Mouse (Mus musculus): Measurements from ENCODE around the gene Rbm6. TPM values are rescaled to one million over a fixed set of nuclear protein-coding genes. Genes with fewer than 3 reads are reported as not detected.

The Rbm6 gene
- polyA plus RNA-seq (2015; fragmentation: Nextera tagmentation; extraction: Ambion mirVana): 63.7 and 71.2 TPM in 2 replicates

- H3K9ac ChIP-seq (ENCODE audit: low read length): peak within 1 kb of the TSS; percentile 99
- H3K9me3 ChIP-seq (replicated peaks; ENCODE audit: control insufficient read depth, low read length): no peaks in the 10 kb centered on the region
- H3K27me3 ChIP-seq (ENCODE audit: control insufficient read depth, insufficient read depth, low read length): no peaks in the 10 kb centered on the region
- H3K4me3 ChIP-seq (replicated peaks; ENCODE audit: low read length): peak within 1 kb of the TSS; percentile 95
- ATAC-seq (ENCODE audit: insufficient read depth, low FRiP score): no peak
- H3K36me3 ChIP-seq (ENCODE audit: control insufficient read depth, insufficient read depth, low read length): no peaks in the 10 kb centered on the region
- peak within 1 kb of the TSS; percentile 81 for H3K4me2 ChIP-seq (ENCODE audit: low read depth, low read length)
- H3K4me1 ChIP-seq (ENCODE audit: control insufficient read depth, insufficient read depth, low read length): peaks cover 11% of the 10 kb centered on the region
- peak within 1 kb of the TSS; percentile 98 for H3K27ac ChIP-seq (ENCODE audit: low read length)
- 8% methylated on average over 14 of the region's 14 CpGs for WGBS
These were observed at the start of gene Rbm6 for GRCm38 (mm10) chr9:107873137-107873536. Rbm6 (minus strand) TSS chr9:107873237.

GRCm38 (mm10) chr9:107919441-107919840 is 46.4 kb upstream of the Rbm6 start:
- WGBS: 84% methylated on average over 5 of the region's 5 CpGs
- no peak for ATAC-seq (ENCODE audit: insufficient read depth, low FRiP score)
- Histone ChIP-seq H3K27me3 (ENCODE audit: control insufficient read depth, insufficient read depth, low read length) (no peaks in the 10 kb centered on the region), H3K27ac (ENCODE audit: low read length) (no peak overlapping the region), H3K4me2 (ENCODE audit: low read depth, low read length) (no peak overlapping the region), H3K4me1 (ENCODE audit: control insufficient read depth, insufficient read depth, low read length) (peaks cover 10% of the 10 kb centered on the region; the same call in 1 of the 2 replicates), H3K9me3 (replicated peaks; ENCODE audit: control insufficient read depth, low read length) (no peaks in the 10 kb centered on the region), H3K9ac (ENCODE audit: low read length) (no peak overlapping the region), H3K36me3 (ENCODE audit: control insufficient read depth, insufficient read depth, low read length) (peaks cover 3% of the 10 kb centered on the region; the same call in 1 of the 2 replicates), H3K4me3 (replicated peaks; ENCODE audit: low read length) (no peak overlapping the region)

- 76% methylated on average over 6 of the region's 6 CpGs for WGBS
- H3K4me3 ChIP-seq (replicated peaks; ENCODE audit: low read length): no peak overlapping the region
- H3K27ac ChIP-seq (ENCODE audit: low read length): no peak overlapping the region
- H3K4me1 ChIP-seq (ENCODE audit: control insufficient read depth, insufficient read depth, low read length): peaks cover 5% of the 10 kb centered on the region; the same call in 1 of the 2 replicates
- no peaks in the 10 kb centered on the region for H3K9me3 ChIP-seq (replicated peaks; ENCODE audit: control insufficient read depth, low read length)
- no peaks in the 10 kb centered on the region for H3K27me3 ChIP-seq (ENCODE audit: control insufficient read depth, insufficient read depth, low read length)
- no peak for ATAC-seq (ENCODE audit: insufficient read depth, low FRiP score)
- H3K36me3 ChIP-seq (ENCODE audit: control insufficient read depth, insufficient read depth, low read length): peaks cover 3% of the 10 kb centered on the region; the same call in 1 of the 2 replicates
- no peak overlapping the region for H3K9ac ChIP-seq (ENCODE audit: low read length)
- H3K4me2 ChIP-seq (ENCODE audit: low read depth, low read length): no peak overlapping the region
These were observed 45.8 kb upstream of the Rbm6 start for GRCm38 (mm10) chr9:107918884-107919283.

DNA sequence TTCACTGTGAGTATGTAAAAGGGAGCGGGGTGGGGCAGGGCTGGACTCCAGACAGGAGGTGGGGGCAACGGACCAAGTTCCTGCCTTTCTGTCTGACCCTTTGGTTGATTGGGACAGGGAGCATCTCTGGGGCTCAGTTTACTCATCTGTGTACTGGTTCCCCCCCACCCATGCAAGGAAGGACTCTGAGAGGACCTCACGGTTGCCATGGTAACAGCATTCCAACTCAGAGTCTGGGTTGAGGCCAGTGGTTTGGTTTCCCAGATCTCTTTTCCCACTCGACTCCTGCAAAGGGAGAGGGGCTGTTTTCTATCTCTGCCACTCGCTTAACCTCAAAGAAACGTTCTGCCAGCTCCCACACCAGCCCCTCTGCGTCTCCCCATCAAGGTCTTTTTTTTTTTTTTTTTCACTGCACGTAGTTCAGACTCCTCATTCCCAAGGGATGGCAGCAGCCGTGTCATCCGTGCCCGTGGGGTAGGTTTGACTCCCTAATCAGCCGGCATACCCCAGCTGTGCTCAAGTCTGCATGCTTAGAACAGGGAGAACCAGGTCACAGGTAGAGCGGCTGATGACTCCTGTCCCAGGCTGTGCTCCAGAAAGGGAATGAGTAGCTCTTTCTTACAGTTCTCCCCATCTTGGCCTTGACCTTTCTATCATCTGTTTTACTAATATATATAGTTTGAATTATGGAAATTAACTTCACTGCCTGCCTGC is 45.0 kb upstream of the Rbm6 start:
- Histone ChIP-seq H3K9me3 (replicated peaks; ENCODE audit: control insufficient read depth, low read length) (no peaks in the 10 kb centered on the region), H3K4me3 (replicated peaks; ENCODE audit: low read length) (no peak overlapping the region), H3K27me3 (ENCODE audit: control insufficient read depth, insufficient read depth, low read length) (no peaks in the 10 kb centered on the region), H3K36me3 (ENCODE audit: control insufficient read depth, insufficient read depth, low read length) (peaks cover 6% of the 10 kb centered on the region; the same call in 1 of the 2 replicates), H3K27ac (ENCODE audit: low read length) (no peak overlapping the region), H3K4me1 (ENCODE audit: control insufficient read depth, insufficient read depth, low read length) (peaks cover 5% of the 10 kb centered on the region; the same call in 1 of the 2 replicates), H3K4me2 (ENCODE audit: low read depth, low read length) (no peak overlapping the region), H3K9ac (ENCODE audit: low read length) (no peak overlapping the region; the same call in 1 of the 2 replicates)
- ATAC-seq (ENCODE audit: insufficient read depth, low FRiP score): no peak
- 35% methylated on average over 13 of the region's 13 CpGs for WGBS

DNA sequence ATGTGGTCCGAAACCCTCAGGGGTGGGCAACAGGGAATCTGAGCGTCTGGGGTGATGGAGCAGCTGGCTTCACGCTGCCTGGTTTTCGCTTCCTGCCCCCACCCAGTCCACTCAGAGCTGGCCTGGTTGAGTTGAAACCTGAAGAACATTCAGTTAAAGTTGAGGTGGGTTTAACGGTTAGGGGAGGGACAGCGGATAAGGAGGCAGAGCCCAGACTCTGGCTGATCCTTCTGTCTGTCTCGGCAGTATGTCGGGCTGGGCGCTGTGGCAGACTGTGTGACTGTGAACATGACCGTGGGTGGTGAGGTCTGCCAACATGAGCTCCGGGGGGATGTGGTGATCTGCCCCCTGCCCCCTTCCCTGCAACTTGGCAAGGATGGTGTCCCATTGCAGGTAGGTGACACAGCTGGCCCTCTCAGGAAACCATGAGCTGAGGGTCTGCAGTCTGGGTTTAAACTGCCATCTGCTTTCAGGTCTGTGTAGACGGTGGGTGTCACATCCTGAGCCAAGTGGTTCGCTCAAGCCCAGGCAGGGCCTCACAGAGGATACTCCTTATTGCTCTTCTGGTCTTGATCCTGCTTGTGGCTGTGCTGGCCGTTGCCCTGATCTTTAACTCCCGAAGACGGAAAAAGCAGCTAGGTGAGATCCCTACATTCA is 41.9 kb upstream of the Rbm6 start:
- Histone ChIP-seq H3K36me3 (ENCODE audit: control insufficient read depth, insufficient read depth, low read length) (peaks cover 7% of the 10 kb centered on the region; the same call in 1 of the 2 replicates), H3K4me3 (replicated peaks; ENCODE audit: low read length) (no peak overlapping the region), H3K4me1 (ENCODE audit: control insufficient read depth, insufficient read depth, low read length) (peaks cover 21% of the 10 kb centered on the region), H3K9ac (ENCODE audit: low read length) (no peak overlapping the region), H3K4me2 (ENCODE audit: low read depth, low read length) (no peak overlapping the region), H3K9me3 (replicated peaks; ENCODE audit: control insufficient read depth, low read length) (no peaks in the 10 kb centered on the region), H3K27me3 (ENCODE audit: control insufficient read depth, insufficient read depth, low read length) (no peaks in the 10 kb centered on the region), H3K27ac (ENCODE audit: low read length) (no peak overlapping the region)
- no peak for ATAC-seq (ENCODE audit: insufficient read depth, low FRiP score)
- 77% methylated on average over 16 of the region's 16 CpGs for WGBS

DNA sequence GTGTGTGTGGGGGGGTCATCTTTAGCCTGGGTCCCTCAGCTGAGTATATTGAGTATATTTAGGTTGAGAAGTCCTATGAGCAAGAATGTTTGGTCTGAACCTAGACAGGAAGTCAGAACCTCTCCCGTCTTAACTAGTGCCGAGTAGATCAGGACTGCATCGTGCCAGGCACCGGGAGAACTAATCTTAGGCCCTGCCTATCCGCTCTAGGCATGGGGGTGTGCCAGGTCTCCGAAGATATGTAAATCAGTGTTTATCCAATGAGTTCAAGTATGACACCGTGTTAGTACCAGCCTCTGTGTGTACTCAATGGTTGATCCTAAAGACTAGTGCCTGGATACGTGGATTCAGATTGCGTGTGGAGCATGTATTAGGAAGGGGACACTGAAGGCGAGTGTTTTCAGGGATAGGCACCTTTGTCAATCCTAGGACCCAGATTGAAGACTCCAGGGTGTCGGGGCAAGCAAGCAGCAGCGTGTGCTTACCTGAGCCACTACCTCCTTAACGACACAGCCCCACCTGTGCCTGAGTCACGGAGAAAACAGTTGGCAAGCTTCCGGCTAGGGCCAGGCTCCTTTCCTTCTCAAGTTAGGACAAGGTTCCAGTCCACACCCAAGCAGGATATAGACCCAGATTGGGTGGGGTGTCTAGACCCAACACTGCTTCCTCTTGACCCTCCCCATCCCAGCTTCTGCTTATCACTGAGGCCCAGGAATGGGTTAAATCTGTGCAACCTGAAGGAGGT is 37.2 kb upstream of the Rbm6 start:
- 57% methylated on average over 15 of the region's 15 CpGs for WGBS
- Histone ChIP-seq H3K36me3 (ENCODE audit: control insufficient read depth, insufficient read depth, low read length) (peaks cover 4% of the 10 kb centered on the region; the same call in 1 of the 2 replicates), H3K27me3 (ENCODE audit: control insufficient read depth, insufficient read depth, low read length) (no peaks in the 10 kb centered on the region), H3K4me2 (ENCODE audit: low read depth, low read length) (peak overlapping the region; percentile 76), H3K27ac (ENCODE audit: low read length) (peak overlapping the region; percentile 95), H3K9me3 (replicated peaks; ENCODE audit: control insufficient read depth, low read length) (no peaks in the 10 kb centered on the region), H3K9ac (ENCODE audit: low read length) (peak overlapping the region; percentile 82), H3K4me1 (ENCODE audit: control insufficient read depth, insufficient read depth, low read length) (peaks cover 37% of the 10 kb centered on the region), H3K4me3 (replicated peaks; ENCODE audit: low read length) (peak overlapping the region; percentile 60)
- peak; percentile 76 for ATAC-seq (ENCODE audit: insufficient read depth, low FRiP score)

DNA sequence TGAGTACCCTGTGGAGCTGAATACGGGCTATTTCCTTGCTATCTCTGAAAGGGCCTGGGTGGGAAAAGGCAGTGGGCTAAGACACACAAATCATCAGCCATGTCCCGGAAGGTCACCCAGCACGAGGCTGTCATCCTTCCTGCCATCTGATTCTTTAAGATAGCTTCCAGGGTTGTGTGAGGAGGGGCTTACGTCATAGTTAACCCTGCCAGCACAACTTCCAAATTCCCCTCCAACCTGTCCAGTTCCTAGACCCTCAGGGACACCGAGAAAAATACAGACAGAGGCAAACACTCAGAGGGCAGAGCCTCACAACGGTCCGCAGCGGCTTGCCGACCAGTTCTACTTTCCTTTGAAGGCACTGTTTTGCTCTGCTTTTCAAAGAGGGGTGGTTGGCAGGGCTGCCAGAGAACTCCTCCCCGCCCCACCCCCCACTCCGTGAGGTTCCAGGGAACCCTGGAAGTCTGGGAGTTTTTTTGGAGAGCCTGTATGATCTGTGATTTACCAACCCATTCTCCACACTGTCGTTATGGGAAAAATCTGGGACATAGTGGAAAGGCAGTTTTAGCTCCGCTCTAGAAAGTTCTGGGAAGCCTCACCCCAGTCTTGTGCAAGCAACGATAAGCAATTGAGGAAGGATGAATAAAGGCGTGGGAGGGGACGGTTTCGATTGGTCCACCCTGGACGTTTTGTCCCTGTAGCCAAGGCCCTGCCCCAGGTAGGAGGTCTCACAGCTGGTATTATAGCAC is 35.5 kb upstream of the Rbm6 start:
- peak overlapping the region; percentile 82 for H3K9ac ChIP-seq (ENCODE audit: low read length)

DNA sequence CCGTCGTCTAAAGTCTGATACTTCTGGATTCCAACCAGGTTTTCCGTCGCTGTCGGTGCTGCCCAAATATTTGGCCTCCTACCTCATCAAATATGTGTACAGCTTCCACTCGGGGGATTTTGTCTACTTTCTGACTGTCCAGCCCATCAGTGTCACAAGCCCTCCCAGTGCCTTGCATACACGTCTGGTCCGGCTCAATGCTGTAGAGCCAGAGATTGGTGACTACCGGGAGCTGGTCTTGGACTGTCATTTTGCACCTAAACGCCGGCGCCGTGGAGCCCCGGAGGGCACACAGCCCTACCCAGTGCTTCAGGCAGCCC is 34.7 kb upstream of the Rbm6 start:
- Histone ChIP-seq H3K27me3 (ENCODE audit: control insufficient read depth, insufficient read depth, low read length) (no peaks in the 10 kb centered on the region), H3K36me3 (ENCODE audit: control insufficient read depth, insufficient read depth, low read length) (no peaks in the 10 kb centered on the region), H3K4me3 (replicated peaks; ENCODE audit: low read length) (peak overlapping the region; percentile 60), H3K9ac (ENCODE audit: low read length) (peak overlapping the region; percentile 82), H3K4me2 (ENCODE audit: low read depth, low read length) (peak overlapping the region; percentile 76), H3K9me3 (replicated peaks; ENCODE audit: control insufficient read depth, low read length) (no peaks in the 10 kb centered on the region), H3K4me1 (ENCODE audit: control insufficient read depth, insufficient read depth, low read length) (peaks cover 37% of the 10 kb centered on the region), H3K27ac (ENCODE audit: low read length) (peak overlapping the region; percentile 95)
- WGBS: 54% methylated on average over 14 of the region's 14 CpGs
- no peak for ATAC-seq (ENCODE audit: insufficient read depth, low FRiP score)

More for the DNA sequence above, 35.5 kb upstream of the Rbm6 start:
- Histone ChIP-seq H3K27me3 (ENCODE audit: control insufficient read depth, insufficient read depth, low read length) (no peaks in the 10 kb centered on the region), H3K9me3 (replicated peaks; ENCODE audit: control insufficient read depth, low read length) (no peaks in the 10 kb centered on the region), H3K36me3 (ENCODE audit: control insufficient read depth, insufficient read depth, low read length) (peaks cover 4% of the 10 kb centered on the region; the same call in 1 of the 2 replicates), H3K4me3 (replicated peaks; ENCODE audit: low read length) (peak overlapping the region; percentile 60), H3K4me2 (ENCODE audit: low read depth, low read length) (peak overlapping the region; percentile 76), H3K4me1 (ENCODE audit: control insufficient read depth, insufficient read depth, low read length) (peaks cover 37% of the 10 kb centered on the region), H3K27ac (ENCODE audit: low read length) (peak overlapping the region; percentile 95)
- WGBS: 23% methylated on average over 18 of the region's 18 CpGs
- ATAC-seq (ENCODE audit: insufficient read depth, low FRiP score): peak; percentile 63; the same call in 1 of the 2 replicates

Measured in stomach, embryonic 16.5 days (tissue).